Mouse (Mus musculus) liver, embryonic 16.5 days (tissue): ENCODE measurements around the gene Tifa. TPM values are rescaled to one million over a fixed set of nuclear protein-coding genes. Genes with fewer than 3 reads are reported as not detected.

Experiments used
- ATAC-seq: fragments of 200-750 bp; cut with Nextera tagmentation; 2 replicates; pipeline ENCODE4 v1.8.0; 2017; ENCODE audit warnings: low read depth, mild to moderate bottlenecking, moderate number of reproducible peaks, moderate library complexity
- H3K27ac ChIP-seq: fragments of 300-500 bp; sonication (generic); 2 replicates; pipeline ENCODE4 v1.5.1; 2014; ENCODE audit warnings: mild to moderate bottlenecking, low read length
- H3K27me3 ChIP-seq: fragments of 300-500 bp; sonication (generic); 2 replicates; pipeline ENCODE4 v1.6.1; 2014; ENCODE audit warnings: low read depth, low read length, mixed read lengths; ENCODE audit not compliant: control insufficient read depth, insufficient read depth
- H3K36me3 ChIP-seq: fragments of 300-500 bp; sonication (generic); 2 replicates; pipeline ENCODE4 v1.6.1; 2014; ENCODE audit warnings: mild to moderate bottlenecking; ENCODE audit not compliant: control insufficient read depth, insufficient read depth
- H3K4me1 ChIP-seq: fragments of 300-500 bp; sonication (generic); 2 replicates; pipeline ENCODE4 v1.6.1; 2014; ENCODE audit warnings: low read depth, low read length, mixed read lengths; ENCODE audit not compliant: control insufficient read depth
- H3K4me2 ChIP-seq: fragments of 300-500 bp; sonication (generic); 2 replicates; pipeline ENCODE4 v1.6.1; 2014; ENCODE audit warnings: low read depth, low read length, mixed read lengths
- H3K4me3 ChIP-seq: fragments of 300-500 bp; sonication (generic); 2 replicates; pipeline ENCODE4 v1.5.1; 2014; ENCODE audit warnings: low read depth, mild to moderate bottlenecking, low read length
- H3K9ac ChIP-seq: fragments of 300-500 bp; sonication (generic); 2 replicates; pipeline ENCODE4 v1.6.1; 2014; ENCODE audit warnings: low read depth, low read length
- H3K9me3 ChIP-seq: fragments of 300-500 bp; sonication (generic); replicated peaks from 2 replicates; pipeline ENCODE4 v1.6.1; 2016; ENCODE audit warnings: low read length; ENCODE audit not compliant: control insufficient read depth
- WGBS: fragments of 180-500 bp; shearing (Covaris S2); extraction: QIAGEN DNeasy Blood & Tissue Kit; methylation state at CpG from one replicate; pipeline ENCODE4 v1.1.7; 2014; ENCODE audit not compliant: insufficient replicate concordance; 5-methylcytosine and 5-hydroxymethylcytosine counted together
- polyA plus RNA-seq: library from polyadenylated mRNA; unstranded; fragments of >200 nt; fragmentation: Nextera tagmentation; extraction: Ambion mirVana; gene quantifications from 2 replicates; pipeline ENCODE4 v1.2.1, GENCODE M21; 2015

Gene Tifa
- polyA plus RNA-seq, 1 experiment from 2014 or later: 14.6 TPM

DNA sequence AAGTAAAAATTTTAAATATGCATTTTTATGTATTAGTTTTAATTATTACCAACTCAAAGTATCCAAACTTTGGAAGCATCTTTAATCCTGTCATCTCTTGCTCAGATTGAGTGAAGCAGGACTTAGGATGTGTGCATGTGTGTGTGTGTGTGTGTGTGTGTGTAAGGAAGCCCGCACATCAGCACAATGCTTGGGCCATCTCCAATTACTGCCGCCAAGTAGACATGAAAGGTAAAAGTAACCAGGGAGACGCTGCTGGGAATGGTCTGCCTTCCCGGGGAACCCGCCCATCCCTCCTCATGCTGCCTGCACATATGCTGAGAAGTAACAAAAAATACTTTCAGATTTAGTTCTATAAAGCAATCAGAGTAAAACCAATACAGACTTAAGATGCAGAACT lies 18.2 kb downstream of the Tifa start:
- Histone ChIP-seq H3K36me3 (peaks cover 23% of the 10 kb centered on the region), H3K9me3 (no peaks in the 10 kb centered on the region), H3K4me2 (no peak overlapping the region), H3K27me3 (no peaks in the 10 kb centered on the region), H3K4me3 (no peak overlapping the region), H3K4me1 (peaks cover 6% of the 10 kb centered on the region), H3K27ac (no peak overlapping the region), H3K9ac (no peak overlapping the region)
- WGBS: 80% methylated on average over 5 of the region's 5 CpGs
- no peak for ATAC-seq

DNA sequence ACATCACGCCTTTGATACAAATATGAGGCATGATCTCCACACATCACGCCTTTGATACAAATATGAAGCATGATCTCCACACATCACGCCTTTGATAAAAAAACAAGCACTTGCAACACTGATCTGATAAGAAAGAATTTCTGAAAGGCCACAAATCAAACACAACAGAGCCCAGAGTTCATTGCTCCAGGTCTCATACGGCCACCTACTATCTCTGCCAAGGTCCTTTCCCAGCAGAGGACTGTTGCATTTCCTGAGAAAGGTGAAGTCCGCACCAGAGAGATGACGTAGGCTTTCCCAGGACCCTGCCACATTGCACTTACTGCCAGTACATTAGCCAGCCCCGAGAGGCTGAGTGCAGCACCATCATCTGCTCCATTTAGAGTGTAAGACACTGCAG lies 19.5 kb downstream of the Tifa start:
- Histone ChIP-seq H3K4me2 (no peak overlapping the region), H3K4me1 (peaks cover 6% of the 10 kb centered on the region), H3K9ac (no peak overlapping the region), H3K27ac (no peak overlapping the region), H3K27me3 (no peaks in the 10 kb centered on the region), H3K9me3 (no peaks in the 10 kb centered on the region), H3K4me3 (no peak overlapping the region), H3K36me3 (peaks cover 29% of the 10 kb centered on the region)
- 81% methylated on average over 7 of the region's 7 CpGs for WGBS
- no peak for ATAC-seq

DNA sequence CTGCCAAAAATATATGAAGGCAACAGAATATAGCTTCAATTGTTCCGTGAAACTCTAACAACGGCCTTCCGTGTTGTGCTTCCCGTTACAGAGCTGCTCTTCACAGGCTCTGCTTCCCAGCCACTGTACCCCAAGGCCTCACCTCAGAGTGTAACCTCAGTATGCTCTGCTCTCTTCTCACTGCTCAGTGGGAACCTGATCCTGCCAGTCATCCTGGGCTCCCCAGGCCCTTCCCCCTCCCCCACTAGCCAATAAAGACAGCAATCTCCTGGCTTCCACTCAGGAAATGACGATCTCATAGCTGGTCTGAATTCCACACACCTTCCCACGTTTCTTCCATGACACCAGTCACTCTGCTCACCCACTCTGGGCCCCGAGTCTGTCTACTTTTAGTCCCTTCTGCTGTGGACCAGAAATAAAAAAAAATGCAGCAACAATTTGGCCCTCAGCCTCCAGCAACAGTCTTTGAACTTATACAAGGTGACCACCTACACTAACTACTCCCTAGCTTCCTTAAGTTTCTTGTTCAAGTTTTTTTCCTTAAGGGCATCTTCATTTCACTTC lies 27.6 kb downstream of the Tifa start:
- Histone ChIP-seq H3K4me2 (no peak overlapping the region), H3K4me3 (no peak overlapping the region), H3K9me3 (no peaks in the 10 kb centered on the region), H3K27ac (no peak overlapping the region), H3K4me1 (peaks cover 11% of the 10 kb centered on the region), H3K9ac (no peak overlapping the region), H3K27me3 (no peaks in the 10 kb centered on the region), H3K36me3 (peaks cover 13% of the 10 kb centered on the region)
- 75% methylated on average over 7 of the region's 7 CpGs for WGBS
- ATAC-seq: no peak

DNA sequence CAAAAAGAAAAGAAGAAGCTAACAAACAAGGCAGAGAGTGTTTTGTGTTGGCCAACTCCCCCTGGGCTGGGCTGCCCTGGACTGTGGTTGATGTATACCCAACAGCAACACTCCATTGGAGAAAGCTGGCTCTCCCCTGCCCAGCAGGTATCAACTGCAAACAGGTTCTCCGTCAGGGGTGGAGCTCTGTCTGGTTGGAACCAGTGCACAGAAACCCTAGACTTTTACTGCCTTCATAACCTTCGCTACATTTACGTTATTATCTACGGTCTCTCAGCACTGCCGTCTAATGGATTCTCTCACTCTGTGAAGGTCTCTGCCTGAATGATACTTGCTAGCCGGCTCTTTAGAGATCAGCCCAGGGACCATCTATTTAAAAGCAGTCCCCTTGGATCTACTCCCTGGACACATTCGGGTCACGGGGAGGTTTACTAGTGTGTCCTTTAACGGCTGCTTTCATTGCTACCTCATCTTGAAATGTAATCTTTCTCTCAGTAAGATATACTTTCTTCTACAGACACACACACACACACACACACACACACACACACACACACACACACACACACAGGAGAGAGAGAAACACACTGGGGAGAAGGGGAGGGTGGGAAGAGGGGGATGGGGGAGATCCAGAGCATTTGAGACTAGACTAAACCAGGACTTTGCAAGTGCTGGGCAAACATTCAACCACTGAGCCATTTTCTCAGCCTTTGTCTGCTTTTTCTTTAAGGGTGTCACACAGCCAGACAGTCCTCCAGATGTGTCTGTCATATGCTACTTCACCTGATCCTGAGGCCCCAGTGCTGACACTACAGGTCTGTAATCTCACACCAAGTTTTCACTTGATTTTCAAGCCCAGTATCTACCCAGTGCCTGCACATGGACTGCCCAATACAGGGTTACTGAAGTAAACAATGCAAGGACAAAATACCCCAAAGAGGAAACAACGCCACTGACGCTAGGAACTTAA lies 29.4 kb downstream of the Tifa start:
- peak; percentile 44 for ATAC-seq
- Histone ChIP-seq H3K4me3 (no peak overlapping the region), H3K9ac (no peak overlapping the region), H3K4me1 (peaks cover 11% of the 10 kb centered on the region), H3K27me3 (no peaks in the 10 kb centered on the region), H3K27ac (no peak overlapping the region), H3K9me3 (no peaks in the 10 kb centered on the region), H3K4me2 (no peak overlapping the region), H3K36me3 (peaks cover 9% of the 10 kb centered on the region; the same call in 1 of the 2 replicates)
- 68% methylated on average over 11 of the region's 11 CpGs for WGBS

DNA sequence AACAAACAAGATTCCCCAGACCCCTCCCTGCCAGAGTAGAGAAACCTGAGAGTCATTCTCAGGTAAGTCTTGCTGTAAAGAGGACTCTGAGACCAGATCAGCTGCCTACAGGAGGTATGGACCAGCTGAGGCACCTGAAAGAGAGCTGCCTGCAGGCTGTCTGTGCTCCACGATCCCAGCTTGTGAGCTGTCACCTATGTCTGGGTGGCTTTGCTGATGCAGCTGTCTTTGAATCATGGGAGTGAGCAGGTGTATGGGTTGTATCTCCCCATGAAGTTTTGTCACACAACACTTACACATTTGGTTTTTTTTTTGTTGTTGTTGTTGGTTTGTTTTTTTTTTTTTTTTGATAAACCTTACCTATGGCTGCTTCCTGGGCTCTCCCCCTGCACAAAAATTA lies 30.8 kb downstream of the Tifa start:
- WGBS: 54% methylated on average over 1 of the region's 1 CpGs
- Histone ChIP-seq H3K4me1 (peaks cover 17% of the 10 kb centered on the region), H3K27me3 (no peaks in the 10 kb centered on the region), H3K9ac (no peak overlapping the region), H3K9me3 (no peaks in the 10 kb centered on the region), H3K4me3 (no peak overlapping the region), H3K36me3 (peaks cover 9% of the 10 kb centered on the region; the same call in 1 of the 2 replicates), H3K27ac (peak overlapping the region; percentile 21; the same call in 1 of the 2 replicates), H3K4me2 (no peak overlapping the region)
- no peak for ATAC-seq

DNA sequence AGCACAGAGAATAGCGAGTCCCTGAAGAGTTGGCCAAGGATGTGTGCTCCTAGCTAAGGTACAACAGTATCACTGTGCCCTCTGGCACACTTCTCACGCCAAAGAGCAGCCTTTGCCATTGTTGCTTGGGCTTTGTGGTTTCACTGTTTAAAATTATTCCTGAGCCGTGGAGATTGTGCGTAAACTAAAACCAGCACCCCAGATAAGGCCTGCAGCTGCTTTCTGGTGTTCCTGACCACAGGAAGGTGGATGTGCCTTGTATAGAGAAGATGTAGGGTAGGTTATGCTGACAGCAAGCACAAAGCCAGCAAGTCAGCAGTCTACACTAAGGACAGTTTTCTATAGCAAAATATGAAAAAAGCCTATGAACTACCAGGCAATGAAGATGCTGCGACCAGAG lies 31.6 kb downstream of the Tifa start:
- Histone ChIP-seq H3K4me2 (no peak overlapping the region), H3K4me3 (no peak overlapping the region), H3K4me1 (peaks cover 17% of the 10 kb centered on the region), H3K27ac (peak overlapping the region; percentile 29; the same call in 1 of the 2 replicates), H3K27me3 (no peaks in the 10 kb centered on the region), H3K9me3 (no peaks in the 10 kb centered on the region), H3K36me3 (peaks cover 9% of the 10 kb centered on the region; the same call in 1 of the 2 replicates), H3K9ac (no peak overlapping the region)
- ATAC-seq: peak; percentile 30; the same call in 1 of the 2 replicates
- WGBS: 35% methylated on average over 5 of the region's 5 CpGs

DNA sequence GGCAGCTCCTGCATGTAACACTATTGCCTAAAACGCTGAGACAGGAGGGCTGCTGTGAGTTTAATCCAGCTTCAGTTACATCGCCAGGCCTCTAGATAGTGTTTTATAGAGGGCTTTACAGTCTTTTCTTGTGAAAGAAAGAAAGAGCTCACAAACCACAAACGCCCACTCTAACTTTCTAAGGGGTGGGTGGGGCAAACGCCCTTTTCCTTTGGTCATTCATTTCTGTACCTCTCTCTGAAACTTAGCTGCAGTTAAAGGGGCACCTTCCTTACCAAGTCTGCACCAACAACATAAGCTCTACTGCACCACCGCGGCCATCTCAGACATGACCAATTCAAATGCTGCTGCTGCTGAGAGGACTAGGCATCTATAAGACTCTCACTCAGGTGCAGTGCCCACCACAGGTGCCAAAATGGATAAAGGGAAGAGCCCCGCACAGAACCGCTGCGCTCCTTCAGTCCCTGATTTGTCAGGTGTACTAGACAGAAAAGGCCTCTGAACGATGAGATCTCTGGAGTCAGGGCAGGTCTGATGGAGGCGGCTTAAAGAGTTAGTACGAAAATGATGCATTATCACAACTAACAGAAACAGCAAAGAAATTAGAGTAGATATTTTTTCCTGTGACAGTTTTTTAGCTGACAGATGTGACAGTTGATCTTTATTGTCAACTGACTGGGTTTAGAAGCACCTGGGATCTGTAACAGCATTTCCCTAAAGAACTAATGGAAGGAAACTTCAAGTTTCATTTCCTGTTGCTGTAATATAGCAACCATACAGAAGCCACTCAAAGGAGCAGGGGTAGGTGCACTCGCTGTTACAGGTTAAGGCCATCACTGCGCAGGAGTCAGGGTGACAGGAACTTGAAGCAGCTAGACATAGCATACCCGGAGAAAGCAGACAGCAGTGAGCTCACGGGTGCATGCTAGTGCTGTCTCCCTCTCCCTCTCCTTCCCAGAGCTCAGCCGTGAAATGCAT lies 34.6 kb downstream of the Tifa start:
- Histone ChIP-seq H3K27ac (peak overlapping the region; percentile 52), H3K27me3 (no peaks in the 10 kb centered on the region), H3K4me3 (no peak overlapping the region), H3K9ac (no peak overlapping the region), H3K4me1 (peaks cover 13% of the 10 kb centered on the region), H3K4me2 (no peak overlapping the region), H3K9me3 (no peaks in the 10 kb centered on the region), H3K36me3 (peaks cover 9% of the 10 kb centered on the region; the same call in 1 of the 2 replicates)
- no peak for ATAC-seq
- 52% methylated on average over 17 of the region's 17 CpGs for WGBS

DNA sequence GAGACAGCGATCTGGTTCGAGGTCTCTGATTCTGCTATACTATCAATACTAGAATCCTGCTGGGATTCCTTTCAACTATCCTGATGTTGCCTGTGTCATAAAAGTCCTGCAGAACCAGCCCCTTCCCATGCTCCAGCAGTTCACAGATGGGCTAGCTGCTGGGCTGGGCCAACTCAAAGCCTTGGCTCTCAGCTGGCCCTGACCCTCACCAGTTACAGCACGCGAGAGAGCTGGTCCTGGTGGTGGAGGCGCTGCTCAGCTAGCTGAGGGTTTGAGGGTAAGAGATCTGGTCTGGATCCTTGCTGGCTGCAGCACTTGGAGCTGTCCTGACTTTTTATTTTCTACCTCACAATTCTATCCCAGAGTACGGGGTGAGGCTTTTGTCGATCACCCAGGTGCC lies 36.9 kb downstream of the Tifa start:
- Histone ChIP-seq H3K36me3 (peaks cover 4% of the 10 kb centered on the region; the same call in 1 of the 2 replicates), H3K9ac (no peak overlapping the region), H3K27me3 (no peaks in the 10 kb centered on the region), H3K4me2 (no peak overlapping the region), H3K27ac (no peak overlapping the region), H3K4me3 (no peak overlapping the region), H3K9me3 (no peaks in the 10 kb centered on the region), H3K4me1 (peaks cover 5% of the 10 kb centered on the region)
- ATAC-seq: no peak
- 83% methylated on average over 7 of the region's 7 CpGs for WGBS
